Mouse (Mus musculus) MEL (cell line): Measurements from ENCODE around the gene Pls3. TPM values are rescaled to one million over a fixed set of nuclear protein-coding genes. Genes with fewer than 3 reads are reported as not detected.

Source experiments
- DNase-seq: peaks from one replicate; pipeline ENCODE4 v3.0.0; 2011; ENCODE audit warnings: low read depth, low spot score
- H3K27ac ChIP-seq: 2 replicates; pipeline ENCODE4 v1.5.1; 2012; ENCODE audit warnings: low read depth, mild to moderate bottlenecking, control low read depth, low read length, moderate library complexity; ENCODE audit not compliant: control insufficient read depth
- H3K27me3 ChIP-seq, 2 experiments: fragments of 150-350 bp in 1 of 2; sonication (generic) in 1 of 2; 2 replicates each; pipeline ENCODE4 v1.6.1; 2012; ENCODE audit warnings: low read length in 2 of 2, mild to moderate bottlenecking in 2 of 2, improper control_type of control experiment in 1 of 2, moderate library complexity in 1 of 2; ENCODE audit not compliant: insufficient read depth in 2 of 2, control insufficient read depth in 1 of 2
- H3K36me3 ChIP-seq, 2 experiments: 2 replicates each; pipeline ENCODE4 v1.6.1; 2012 to 2014; ENCODE audit warnings: low read length in 2 of 2, improper control_type of control experiment in 1 of 2, inconsistent platforms in 1 of 2, mild to moderate bottlenecking in 1 of 2; ENCODE audit not compliant: insufficient read depth in 2 of 2, control insufficient read depth in 1 of 2
- H3K4me1 ChIP-seq, 2 experiments: fragments of 150-350 bp in 1 of 2; sonication (generic) in 1 of 2; 2 replicates each; pipeline ENCODE4 v1.6.1; 2012; ENCODE audit warnings: low read length in 2 of 2, improper control_type of control experiment in 1 of 2, mild to moderate bottlenecking in 1 of 2; ENCODE audit not compliant: insufficient read depth in 2 of 2, control insufficient read depth in 1 of 2
- H3K4me3 ChIP-seq, 2 experiments: fragments of 150-350 bp in 1 of 2; sonication (generic) in 1 of 2; 2 replicates each; pipeline ENCODE4 v1.5.1; 2012; ENCODE audit warnings: low read depth in 2 of 2, low read length in 2 of 2, mild to moderate bottlenecking in 2 of 2, moderate library complexity in 2 of 2, control low read depth in 1 of 2, improper control_type of control experiment in 1 of 2; ENCODE audit not compliant: control insufficient read depth in 1 of 2, insufficient read depth in 1 of 2
- H3K79me2 ChIP-seq: 2 replicates; pipeline ENCODE4 v1.6.1; 2012; ENCODE audit warnings: mild to moderate bottlenecking, low read length, moderate library complexity; ENCODE audit not compliant: control insufficient read depth, poor library complexity, insufficient read depth
- H3K9ac ChIP-seq: 2 replicates; pipeline ENCODE4 v1.6.1; 2012; ENCODE audit warnings: low read depth, mild to moderate bottlenecking, control low read depth, low read length, moderate library complexity; ENCODE audit not compliant: control insufficient read depth, poor library complexity, severe bottlenecking
- H3K9me3 ChIP-seq: fragments of 150-350 bp; sonication (generic); replicated peaks from 2 replicates; pipeline ENCODE4 v1.6.1; 2012; ENCODE audit warnings: mild to moderate bottlenecking, low read length, improper control_type of control experiment, moderate library complexity; ENCODE audit not compliant: insufficient read depth
- BHLHE40 ChIP-seq: IDR thresholded peaks from 2 replicates; pipeline ENCODE4 v1.6.1; 2012; ENCODE audit warnings: low read depth, mild to moderate bottlenecking, inconsistent platforms, low read length, improper control_type of control experiment, borderline replicate concordance
- CHD1 ChIP-seq: IDR thresholded peaks from 2 replicates; pipeline ENCODE4 v1.6.1; 2012; ENCODE audit warnings: low read depth, mild to moderate bottlenecking, inconsistent platforms, low read length, improper control_type of control experiment
- CHD2 ChIP-seq: IDR thresholded peaks from 2 replicates; pipeline ENCODE4 v1.6.1; 2011; ENCODE audit warnings: low read length, improper control_type of control experiment
- ELF1 ChIP-seq: IDR thresholded peaks from 2 replicates; pipeline ENCODE4 v1.6.1; 2014; ENCODE audit warnings: low read depth, mild to moderate bottlenecking, inconsistent platforms, low read length, improper control_type of control experiment, moderate library complexity
- EP300 ChIP-seq, 2 experiments: IDR thresholded peaks; 2 replicates each; pipeline ENCODE4 v1.6.1; 2011; ENCODE audit warnings: improper control_type of control experiment in 2 of 2, low read length in 2 of 2, low read depth in 1 of 2, mild to moderate bottlenecking in 1 of 2
- ETS1 ChIP-seq: IDR thresholded peaks from 2 replicates; pipeline ENCODE4 v1.6.1; 2012; ENCODE audit warnings: low read depth, mild to moderate bottlenecking, inconsistent platforms, low read length, improper control_type of control experiment, moderate library complexity
- HCFC1 ChIP-seq: IDR thresholded peaks from 2 replicates; pipeline ENCODE4 v1.6.1; 2012; ENCODE audit warnings: low read depth, mild to moderate bottlenecking, inconsistent platforms, low read length, improper control_type of control experiment, moderate library complexity
- MAFK ChIP-seq: IDR thresholded peaks from 2 replicates; pipeline ENCODE4 v1.6.1; 2011; ENCODE audit warnings: low read depth, mild to moderate bottlenecking, low read length, improper control_type of control experiment, borderline replicate concordance
- MYC ChIP-seq: IDR thresholded peaks from 2 replicates; pipeline ENCODE4 v1.6.1; 2011; ENCODE audit warnings: low read depth, mild to moderate bottlenecking, low read length, improper control_type of control experiment, moderate library complexity
- NELFE ChIP-seq: IDR thresholded peaks from 2 replicates; pipeline ENCODE4 v1.6.1; 2011; ENCODE audit warnings: low read depth, low read length, improper control_type of control experiment
- NRF1 ChIP-seq: IDR thresholded peaks from 2 replicates; pipeline ENCODE4 v1.6.1; 2014; ENCODE audit warnings: low read depth, mild to moderate bottlenecking, inconsistent platforms, low read length, improper control_type of control experiment, moderate library complexity; ENCODE audit not compliant: poor library complexity, insufficient read depth, severe bottlenecking
- POLR2A ChIP-seq, 2 experiments: IDR thresholded peaks; 2 replicates each; pipeline ENCODE4 v1.6.1; 2011 to 2012; ENCODE audit warnings: low read length in 2 of 2, mild to moderate bottlenecking in 2 of 2, control low read depth in 1 of 2, improper control_type of control experiment in 1 of 2, low read depth in 1 of 2, moderate library complexity in 1 of 2; ENCODE audit not compliant: control insufficient read depth in 1 of 2, insufficient read depth in 1 of 2, poor library complexity in 1 of 2
- RCOR1 ChIP-seq: IDR thresholded peaks from 2 replicates; pipeline ENCODE4 v1.6.1; 2012; ENCODE audit warnings: low read depth, mild to moderate bottlenecking, inconsistent platforms, low read length, improper control_type of control experiment
- TBP ChIP-seq: IDR thresholded peaks from 2 replicates; pipeline ENCODE4 v1.8.0; 2011; ENCODE audit warnings: low read depth, low read length, improper control_type of control experiment
- UBTF ChIP-seq: IDR thresholded peaks from 2 replicates; pipeline ENCODE4 v1.6.1; 2012; ENCODE audit warnings: low read depth, mild to moderate bottlenecking, inconsistent platforms, low read length, improper control_type of control experiment, moderate library complexity, borderline replicate concordance; ENCODE audit not compliant: insufficient read depth
- ZKSCAN1 ChIP-seq: IDR thresholded peaks from 2 replicates; pipeline ENCODE4 v1.6.1; 2012; ENCODE audit warnings: low read depth, mild to moderate bottlenecking, inconsistent platforms, low read length, improper control_type of control experiment, moderate library complexity
- polyA plus RNA-seq, 2 experiments: library from polyadenylated mRNA; stranded (reverse) in 1 of 2; unstranded in 1 of 2; fragments of >175 nt in 1 of 2; fragments of >200 nt in 1 of 2; gene quantifications; 2 replicates each; pipeline versions ENCODE4 v1.2.1 to v1.2.4; 2012; ENCODE audit warnings: low replicate concordance in 2 of 2, low read depth in 1 of 2; ENCODE audit not compliant: insufficient read length in 2 of 2, insufficient read depth in 1 of 2, missing spikeins in 1 of 2
- total RNA-seq: library from RNA; depleted of rRNA; stranded (reverse); fragments of 300-350 nt; gene quantifications from 2 replicates; pipeline ENCODE4 v1.2.3, GENCODE M21; 2012; rRNA removed

Gene Pls3
- total RNA-seq = 1.7 and 2.9 TPM in 2 replicates
- 1 to 10 TPM in 1 of 2 experiments, not detected in 1; 4.3 TPM for polyA plus RNA-seq

DNA sequence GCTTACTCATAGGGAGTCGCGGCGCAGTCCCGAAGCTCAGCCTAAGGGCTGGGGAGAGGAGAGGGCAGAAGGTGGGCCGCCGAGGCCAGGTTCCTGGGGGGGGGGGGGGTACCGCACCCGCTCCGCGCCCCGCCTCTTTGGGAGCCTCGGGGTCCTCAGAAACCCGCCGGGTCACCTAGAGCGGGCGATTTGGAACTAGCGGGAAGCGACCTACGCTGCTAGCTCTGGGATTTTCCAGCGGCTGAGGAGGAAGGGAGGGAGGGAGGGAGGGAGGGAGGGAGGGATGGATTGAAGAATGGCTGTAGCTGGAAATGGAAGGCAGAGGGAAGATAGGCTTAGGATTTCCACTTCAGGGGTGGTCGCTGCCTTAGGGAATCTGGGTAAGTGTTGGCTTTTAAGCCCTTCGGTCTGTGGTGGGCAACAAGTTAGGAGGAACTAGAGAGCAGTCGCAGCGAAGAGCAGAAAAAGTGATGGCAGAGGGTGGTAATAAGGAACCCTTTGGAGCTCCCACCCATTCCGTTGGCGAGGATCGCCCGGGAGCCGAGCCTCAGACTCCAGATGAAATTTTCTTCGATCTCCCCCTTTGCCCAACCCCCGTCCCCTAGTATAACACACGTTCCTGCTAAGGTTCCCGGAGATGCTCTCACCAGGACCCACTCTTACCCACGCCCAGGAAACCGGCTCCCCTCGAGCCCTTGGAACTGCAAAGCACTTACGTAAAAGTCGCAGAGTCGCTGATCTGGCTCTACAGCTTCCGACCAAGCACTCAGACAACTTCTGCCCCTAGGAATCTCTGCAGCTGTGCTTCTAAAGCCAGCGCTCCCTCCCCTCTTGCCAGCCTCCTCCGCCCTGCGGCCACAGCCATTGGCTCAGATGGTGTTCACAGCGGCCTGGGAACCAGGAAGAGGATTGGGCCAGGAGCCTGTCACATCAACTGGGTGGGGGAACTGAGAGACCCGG, at the start of gene Pls3:
Gene Pls3, minus strand, starts transcription at position 851 of the 960 bp plus-strand sequence.
- no peaks in the 10 kb centered on the region for H3K79me2 ChIP-seq
- peak; percentile 91 for DNase-seq
- H3K27ac ChIP-seq = 0 out of 2 replicates have a peak within 1 kb of the TSS, but pooled peaks have one; percentile 39
- peaks cover 0 to 7% of the 10 kb centered on the region in 2 experiments; a peak in 1 of 4 replicates for H3K4me1 ChIP-seq
- peak within 1 kb of the TSS; percentile 62 for H3K9ac ChIP-seq
- no peaks in the 10 kb centered on the region for H3K27me3 ChIP-seq
- peak within 1 kb of the TSS; percentile 81 for H3K4me3 ChIP-seq
- peak; percentile 73 for TF ChIP-seq ELF1
- TF ChIP-seq HCFC1 = peak; percentile 33
- peak; percentile 17; the same call in 1 of the 2 replicates for TF ChIP-seq NELFE
- peak; percentile 24 to 64; a peak in 2 of 4 replicates for TF ChIP-seq POLR2A (IDR thresholded peaks at IDR 0.05; ENCODE audit: control insufficient read depth in 1 of 2, insufficient read depth in 1 of 2, low read depth in 1 of 2, low read length in 2 of 2, poor library complexity in 1 of 2)
- no peak for TF ChIP-seq UBTF
- peak; percentile 39; the same call in 1 of the 2 replicates for TF ChIP-seq TBP
- no peaks in the 10 kb centered on the region for H3K9me3 ChIP-seq
- H3K36me3 ChIP-seq = no peaks in the 10 kb centered on the region; a peak in 1 of 4 replicates

DNA sequence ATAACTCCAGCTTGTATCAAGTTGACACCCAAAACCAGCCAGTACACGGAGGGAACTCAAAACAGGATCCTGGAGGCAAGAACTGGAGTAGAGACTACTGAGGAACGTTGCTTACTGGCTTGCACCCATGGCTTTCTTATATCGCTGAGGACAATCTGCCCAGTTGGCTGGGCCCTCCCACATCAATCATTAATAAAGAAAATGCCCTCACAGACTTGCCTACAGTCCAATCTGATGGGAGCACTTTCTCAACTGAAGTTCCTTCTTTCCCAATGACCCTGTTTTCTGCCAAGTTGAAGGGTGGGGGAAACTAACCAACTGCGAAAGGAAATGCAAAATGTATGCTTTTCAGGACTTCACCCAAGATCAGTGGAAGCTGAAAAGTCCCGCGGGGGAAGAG, 20.7 kb upstream of the Pls3 start:
- Histone ChIP-seq H3K79me2 (no peaks in the 10 kb centered on the region), H3K36me3 (no peaks in the 10 kb centered on the region), H3K4me3 (no peak overlapping the region), H3K9me3 (no peaks in the 10 kb centered on the region), H3K4me1 (no peaks in the 10 kb centered on the region), H3K27me3 (no peaks in the 10 kb centered on the region), H3K27ac (no peak overlapping the region), H3K9ac (no peak overlapping the region)
- DNase-seq = no peak
- no peak for TF ChIP-seq BHLHE40
- no peak for TF ChIP-seq TBP
- no peak for TF ChIP-seq RCOR1
- TF ChIP-seq CHD2 = no peak
- no peak for TF ChIP-seq ETS1
- TF ChIP-seq CHD1 = no peak
- no peak for TF ChIP-seq MYC
- no peak for TF ChIP-seq NRF1
- no peak for TF ChIP-seq EP300 (IDR thresholded peaks at IDR 0.05; ENCODE audit: low read depth in 1 of 2, low read length in 2 of 2)
- no peak for TF ChIP-seq ZKSCAN1
- TF ChIP-seq MAFK = no peak
